Mouse (Mus musculus): ENCODE results near the gene Fbxl17.

- TF ChIP-seq CTCF (IDR thresholded peaks at IDR 0.05; ENCODE audit: low read depth, low read length), result no peak
- no peak for TF ChIP-seq TAL1 (conservative IDR thresholded peaks at IDR 0.05; ENCODE audit: low read depth, low read length)
Observed at GRCm38 (mm10) chr17:63240021-63240730, 259.6 kb downstream of the Fbxl17 start.
